Mouse (Mus musculus) MEL (cell line): ENCODE results near the gene Krt88. TPM values are rescaled to one million over a fixed set of nuclear protein-coding genes. Genes with fewer than 3 reads are reported as not detected.
A peak's percentile ranks its signal among the peaks of the same experiment; 100 is the strongest.

Experiments
- DNase-seq: peaks from one replicate; pipeline ENCODE4 v3.0.0; 2011; ENCODE audit warnings: low read depth, low spot score
- H3K27ac ChIP-seq: 2 replicates; pipeline ENCODE4 v1.5.1; 2012; ENCODE audit warnings: low read depth, mild to moderate bottlenecking, control low read depth, low read length, moderate library complexity; ENCODE audit not compliant: control insufficient read depth
- H3K27me3 ChIP-seq, 2 experiments: fragments of 150-350 bp in 1 of 2; sonication (generic) in 1 of 2; 2 replicates each; pipeline ENCODE4 v1.6.1; 2012; ENCODE audit warnings: low read length in 2 of 2, mild to moderate bottlenecking in 2 of 2, improper control_type of control experiment in 1 of 2, moderate library complexity in 1 of 2; ENCODE audit not compliant: insufficient read depth in 2 of 2, control insufficient read depth in 1 of 2
- H3K36me3 ChIP-seq, 2 experiments: 2 replicates each; pipeline ENCODE4 v1.6.1; 2012 to 2014; ENCODE audit warnings: low read length in 2 of 2, improper control_type of control experiment in 1 of 2, inconsistent platforms in 1 of 2, mild to moderate bottlenecking in 1 of 2; ENCODE audit not compliant: insufficient read depth in 2 of 2, control insufficient read depth in 1 of 2
- H3K4me1 ChIP-seq, 2 experiments: fragments of 150-350 bp in 1 of 2; sonication (generic) in 1 of 2; 2 replicates each; pipeline ENCODE4 v1.6.1; 2012; ENCODE audit warnings: low read length in 2 of 2, improper control_type of control experiment in 1 of 2, mild to moderate bottlenecking in 1 of 2; ENCODE audit not compliant: insufficient read depth in 2 of 2, control insufficient read depth in 1 of 2
- H3K4me3 ChIP-seq, 2 experiments: fragments of 150-350 bp in 1 of 2; sonication (generic) in 1 of 2; 2 replicates each; pipeline ENCODE4 v1.5.1; 2012; ENCODE audit warnings: low read depth in 2 of 2, low read length in 2 of 2, mild to moderate bottlenecking in 2 of 2, moderate library complexity in 2 of 2, control low read depth in 1 of 2, improper control_type of control experiment in 1 of 2; ENCODE audit not compliant: control insufficient read depth in 1 of 2, insufficient read depth in 1 of 2
- H3K79me2 ChIP-seq: 2 replicates; pipeline ENCODE4 v1.6.1; 2012; ENCODE audit warnings: mild to moderate bottlenecking, low read length, moderate library complexity; ENCODE audit not compliant: control insufficient read depth, poor library complexity, insufficient read depth
- H3K9ac ChIP-seq: 2 replicates; pipeline ENCODE4 v1.6.1; 2012; ENCODE audit warnings: low read depth, mild to moderate bottlenecking, control low read depth, low read length, moderate library complexity; ENCODE audit not compliant: control insufficient read depth, poor library complexity, severe bottlenecking
- H3K9me3 ChIP-seq: fragments of 150-350 bp; sonication (generic); replicated peaks from 2 replicates; pipeline ENCODE4 v1.6.1; 2012; ENCODE audit warnings: mild to moderate bottlenecking, low read length, improper control_type of control experiment, moderate library complexity; ENCODE audit not compliant: insufficient read depth
- CHD1 ChIP-seq: IDR thresholded peaks from 2 replicates; pipeline ENCODE4 v1.6.1; 2012; ENCODE audit warnings: low read depth, mild to moderate bottlenecking, inconsistent platforms, low read length, improper control_type of control experiment
- CHD2 ChIP-seq: IDR thresholded peaks from 2 replicates; pipeline ENCODE4 v1.6.1; 2011; ENCODE audit warnings: low read length, improper control_type of control experiment
- CTCF ChIP-seq, 3 experiments: IDR thresholded peaks in 2 of 3; conservative IDR thresholded peaks in 1 of 3; 2 replicates each; pipeline ENCODE4 v1.5.1; 2011 to 2012; ENCODE audit warnings: low read length in 3 of 3, low read depth in 2 of 3, mild to moderate bottlenecking in 2 of 3, improper control_type of control experiment in 1 of 3, inconsistent platforms in 1 of 3, mixed read lengths in 1 of 3, moderate library complexity in 1 of 3; ENCODE audit not compliant: control insufficient read depth in 1 of 3, insufficient read depth in 1 of 3, poor library complexity in 1 of 3, severe bottlenecking in 1 of 3
- ELF1 ChIP-seq: IDR thresholded peaks from 2 replicates; pipeline ENCODE4 v1.6.1; 2014; ENCODE audit warnings: low read depth, mild to moderate bottlenecking, inconsistent platforms, low read length, improper control_type of control experiment, moderate library complexity
- EP300 ChIP-seq, 2 experiments: IDR thresholded peaks; 2 replicates each; pipeline ENCODE4 v1.6.1; 2011; ENCODE audit warnings: improper control_type of control experiment in 2 of 2, low read length in 2 of 2, low read depth in 1 of 2, mild to moderate bottlenecking in 1 of 2
- MAX ChIP-seq: IDR thresholded peaks from 2 replicates; pipeline ENCODE4 v1.6.1; 2011; ENCODE audit warnings: low read length, improper control_type of control experiment
- MAZ ChIP-seq: IDR thresholded peaks from 2 replicates; pipeline ENCODE4 v1.6.1; 2012; ENCODE audit warnings: low read depth, mild to moderate bottlenecking, inconsistent platforms, low read length, improper control_type of control experiment
- MYB ChIP-seq: IDR thresholded peaks from 2 replicates; pipeline ENCODE4 v1.6.1; 2011; ENCODE audit warnings: mild to moderate bottlenecking, low read depth, low read length, improper control_type of control experiment
- MYC ChIP-seq: IDR thresholded peaks from 2 replicates; pipeline ENCODE4 v1.6.1; 2011; ENCODE audit warnings: low read depth, mild to moderate bottlenecking, low read length, improper control_type of control experiment, moderate library complexity
- NRF1 ChIP-seq: IDR thresholded peaks from 2 replicates; pipeline ENCODE4 v1.6.1; 2014; ENCODE audit warnings: low read depth, mild to moderate bottlenecking, inconsistent platforms, low read length, improper control_type of control experiment, moderate library complexity; ENCODE audit not compliant: poor library complexity, insufficient read depth, severe bottlenecking
- POLR2AphosphoS5 ChIP-seq: IDR thresholded peaks from 2 replicates; pipeline ENCODE4 v1.6.1; 2012; ENCODE audit warnings: low read depth, borderline replicate concordance, mild to moderate bottlenecking, inconsistent platforms, low read length, moderate library complexity, mixed read lengths
- SMC3 ChIP-seq: IDR thresholded peaks from 2 replicates; pipeline ENCODE4 v1.6.1; 2011; ENCODE audit warnings: low read depth, low read length, improper control_type of control experiment
- TAL1 ChIP-seq: IDR thresholded peaks from 2 replicates; pipeline ENCODE4 v1.6.1; 2012; ENCODE audit warnings: mild to moderate bottlenecking, inconsistent platforms, low read length, moderate library complexity, mixed read lengths
- TCF12 ChIP-seq: IDR thresholded peaks from 2 replicates; pipeline ENCODE4 v1.6.1; 2014; ENCODE audit warnings: low read depth, mild to moderate bottlenecking, inconsistent platforms, low read length, improper control_type of control experiment, moderate library complexity
- polyA plus RNA-seq, 2 experiments: library from polyadenylated mRNA; stranded (reverse) in 1 of 2; unstranded in 1 of 2; fragments of >175 nt in 1 of 2; fragments of >200 nt in 1 of 2; gene quantifications; 2 replicates each; pipeline versions ENCODE4 v1.2.1 to v1.2.4; 2012; ENCODE audit warnings: low replicate concordance in 2 of 2, low read depth in 1 of 2; ENCODE audit not compliant: insufficient read length in 2 of 2, insufficient read depth in 1 of 2, missing spikeins in 1 of 2
- total RNA-seq: library from RNA; depleted of rRNA; stranded (reverse); fragments of 300-350 nt; gene quantifications from 2 replicates; pipeline ENCODE4 v1.2.3, GENCODE M21; 2012

The Krt88 gene
- total and polyA plus RNA-seq, 3 experiments, result not detected

- no peak overlapping the region for H3K27ac ChIP-seq
- no peaks in the 10 kb centered on the region for H3K79me2 ChIP-seq
- TF ChIP-seq CHD1, result no peak
- TF ChIP-seq MYC, result no peak
- TF ChIP-seq POLR2AphosphoS5, result no peak
- no peak for TF ChIP-seq TCF12
- TF ChIP-seq CTCF (IDR thresholded peaks at IDR 0.05 in 2 of 3, conservative IDR thresholded peaks at IDR 0.05 in 1 of 3; ENCODE audit: control insufficient read depth in 1 of 3, insufficient read depth in 1 of 3, low read depth in 2 of 3, low read length in 3 of 3, poor library complexity in 1 of 3, severe bottlenecking in 1 of 3), result peak in 2 of 3 experiments; percentile 9 to 22; a peak in 2 of 6 replicates
- TF ChIP-seq, all 39 proteins: peak for 1
- H3K9me3 ChIP-seq, result no peaks in the 10 kb centered on the region
- H3K36me3 ChIP-seq, result no peaks in the 10 kb centered on the region
- H3K4me3 ChIP-seq, result no peak overlapping the region
- no peak for DNase-seq
- H3K9ac ChIP-seq, result no peak overlapping the region
- no peaks in the 10 kb centered on the region for H3K4me1 ChIP-seq
- H3K27me3 ChIP-seq, result no peaks in the 10 kb centered on the region
Measured at GRCm38 (mm10) chr15:101455891-101456290, 8.3 kb downstream of the Krt88 start.

- Histone ChIP-seq H3K36me3 (no peaks in the 10 kb centered on the region), H3K79me2 (no peaks in the 10 kb centered on the region), H3K9ac (no peak overlapping the region), H3K4me3 (no peak overlapping the region), H3K9me3 (no peaks in the 10 kb centered on the region), H3K4me1 (no peaks in the 10 kb centered on the region), H3K27ac (no peak overlapping the region), H3K27me3 (no peaks in the 10 kb centered on the region)
- no peak for TF ChIP-seq CTCF (IDR thresholded peaks at IDR 0.05 in 2 of 3, conservative IDR thresholded peaks at IDR 0.05 in 1 of 3; ENCODE audit: control insufficient read depth in 1 of 3, insufficient read depth in 1 of 3, low read depth in 2 of 3, low read length in 3 of 3, poor library complexity in 1 of 3, severe bottlenecking in 1 of 3)
- TF ChIP-seq NRF1, result no peak
- no peak for TF ChIP-seq MAX
- TF ChIP-seq SMC3, result no peak
- no peak for TF ChIP-seq CHD2
- no peak for TF ChIP-seq ELF1
- TF ChIP-seq TAL1, result no peak
- no peak for DNase-seq
Measured at GRCm38 (mm10) chr15:101458361-101458930, 10.9 kb downstream of the Krt88 start.

- no peaks in the 10 kb centered on the region for H3K79me2 ChIP-seq
- H3K4me3 ChIP-seq, result no peak overlapping the region
- no peaks in the 10 kb centered on the region for H3K9me3 ChIP-seq
- H3K9ac ChIP-seq, result no peak overlapping the region
- no peak overlapping the region for H3K27ac ChIP-seq
- no peak for DNase-seq
- H3K27me3 ChIP-seq, result no peaks in the 10 kb centered on the region
- H3K4me1 ChIP-seq, result no peaks in the 10 kb centered on the region
- no peaks in the 10 kb centered on the region for H3K36me3 ChIP-seq
- TF ChIP-seq CHD2 (no peak), CTCF (IDR thresholded peaks at IDR 0.05 in 2 of 3, conservative IDR thresholded peaks at IDR 0.05 in 1 of 3; ENCODE audit: control insufficient read depth in 1 of 3, insufficient read depth in 1 of 3, low read depth in 2 of 3, low read length in 3 of 3, poor library complexity in 1 of 3, severe bottlenecking in 1 of 3) (peak; percentile 20 to 47 (median 43); a peak in 4 of 6 replicates), MYB (no peak), EP300 (IDR thresholded peaks at IDR 0.05; ENCODE audit: low read depth in 1 of 2, low read length in 2 of 2) (no peak), MAZ (no peak)
Measured at GRCm38 (mm10) chr15:101459283-101459682, 11.7 kb downstream of the Krt88 start.
